Mouse (Mus musculus) limb, embryonic 12.5 days (tissue): ENCODE results near the gene Rbms3. TPM values are rescaled to one million over a fixed set of nuclear protein-coding genes. Genes with fewer than 3 reads are reported as not detected.

Experiments used
- ATAC-seq: fragments of 200-750 bp; cut with Nextera tagmentation; 2 replicates; pipeline ENCODE4 v1.8.0; 2017; ENCODE audit warnings: low read depth, moderate TSS enrichment; ENCODE audit not compliant: insufficient number of reproducible peaks, insufficient read depth, low FRiP score, low TSS enrichment
- H3K27ac ChIP-seq: fragments of 300-500 bp; sonication (generic); 2 replicates; pipeline ENCODE4 v1.5.1; 2016; ENCODE audit warnings: mild to moderate bottlenecking, moderate library complexity
- H3K27me3 ChIP-seq: fragments of 300-500 bp; sonication (generic); 2 replicates; pipeline ENCODE4 v1.6.1; 2016; ENCODE audit warnings: mild to moderate bottlenecking, moderate library complexity
- H3K36me3 ChIP-seq: fragments of 300-500 bp; sonication (generic); 2 replicates; pipeline ENCODE4 v1.6.1; 2016; ENCODE audit warnings: mild to moderate bottlenecking, moderate library complexity
- H3K4me1 ChIP-seq: fragments of 300-500 bp; sonication (generic); replicated peaks from 2 replicates; pipeline ENCODE4 v1.6.1; 2016
- H3K4me2 ChIP-seq: fragments of 300-500 bp; sonication (generic); 2 replicates; pipeline ENCODE4 v1.6.1; 2016; ENCODE audit warnings: mild to moderate bottlenecking, moderate library complexity
- H3K4me3 ChIP-seq: fragments of 300-500 bp; sonication (generic); replicated peaks from 2 replicates; pipeline ENCODE4 v1.5.1; 2016; ENCODE audit warnings: mild to moderate bottlenecking
- H3K9ac ChIP-seq: fragments of 300-500 bp; sonication (generic); replicated peaks from 2 replicates; pipeline ENCODE4 v1.6.1; 2016; ENCODE audit warnings: mild to moderate bottlenecking, moderate library complexity
- H3K9me3 ChIP-seq: fragments of 300-500 bp; sonication (generic); 2 replicates; pipeline ENCODE4 v1.6.1; 2016; ENCODE audit warnings: mild to moderate bottlenecking, moderate library complexity
- WGBS: fragments of 180-500 bp; shearing (Covaris S2); methylation state at CpG from one replicate; pipeline ENCODE4 v1.1.7; 2016; 5-methylcytosine and 5-hydroxymethylcytosine counted together
- polyA plus RNA-seq: library from polyadenylated mRNA; unstranded; fragments of >200 nt; fragmentation: Nextera tagmentation; extraction: Ambion mirVana; gene quantifications from 2 replicates; pipeline ENCODE4 v1.2.1, GENCODE M21; 2016

Gene Rbms3
- polyA plus RNA-seq, 1 experiment from 2014 or later: 74.3 TPM

- Histone ChIP-seq H3K27ac (peak overlapping the region; percentile 50; the same call in 1 of the 2 replicates), H3K9ac (no peak overlapping the region), H3K9me3 (peaks cover 3% of the 10 kb centered on the region; the same call in 1 of the 2 replicates), H3K4me1 (peaks cover 15% of the 10 kb centered on the region), H3K36me3 (no peaks in the 10 kb centered on the region), H3K27me3 (no peaks in the 10 kb centered on the region), H3K4me2 (peak overlapping the region; percentile 9), H3K4me3 (no peak overlapping the region)
- WGBS: 16% methylated on average over 4 of the region's 4 CpGs
- no peak for ATAC-seq
Observed at GRCm38 (mm10) chr9:117318461-117318860, 311.3 kb downstream of the Rbms3 start.

- no peak overlapping the region for H3K27ac ChIP-seq
- no peaks in the 10 kb centered on the region for H3K27me3 ChIP-seq
- no peak overlapping the region for H3K4me3 ChIP-seq
- H3K4me1 ChIP-seq: peaks cover 15% of the 10 kb centered on the region
- 94% methylated on average over 7 of the region's 7 CpGs for WGBS
- ATAC-seq: no peak
- no peak overlapping the region for H3K4me2 ChIP-seq
- no peak overlapping the region for H3K9ac ChIP-seq
- H3K36me3 ChIP-seq: no peaks in the 10 kb centered on the region
- H3K9me3 ChIP-seq: peaks cover 3% of the 10 kb centered on the region; the same call in 1 of the 2 replicates
Observed at GRCm38 (mm10) chr9:117317251-117317650, 312.5 kb downstream of the Rbms3 start.

- 85% methylated on average over 11 of the region's 11 CpGs for WGBS
- H3K9ac ChIP-seq: no peak overlapping the region
- peaks cover 8% of the 10 kb centered on the region for H3K9me3 ChIP-seq
- H3K4me1 ChIP-seq: peaks cover 8% of the 10 kb centered on the region
- no peaks in the 10 kb centered on the region for H3K36me3 ChIP-seq
- H3K27me3 ChIP-seq: no peaks in the 10 kb centered on the region
- H3K4me2 ChIP-seq: no peak overlapping the region
- H3K27ac ChIP-seq: no peak overlapping the region
- no peak for ATAC-seq
- H3K4me3 ChIP-seq: no peak overlapping the region
Observed at GRCm38 (mm10) chr9:117313642-117314041, 316.1 kb downstream of the Rbms3 start.

GRCm38 (mm10) chr9:117309809-117310208 is 319.9 kb downstream of the Rbms3 start:
- ATAC-seq: no peak

GRCm38 (mm10) chr9:117298991-117299390 is 330.7 kb downstream of the Rbms3 start:
- Histone ChIP-seq H3K36me3 (no peaks in the 10 kb centered on the region), H3K4me1 (no peaks in the 10 kb centered on the region), H3K9ac (no peak overlapping the region), H3K4me2 (no peak overlapping the region), H3K9me3 (no peaks in the 10 kb centered on the region), H3K27me3 (no peaks in the 10 kb centered on the region), H3K27ac (no peak overlapping the region), H3K4me3 (no peak overlapping the region)
- 71% methylated on average over 7 of the region's 7 CpGs for WGBS
- no peak for ATAC-seq

More at GRCm38 (mm10) chr9:117309809-117310208, 319.9 kb downstream of the Rbms3 start:
- H3K4me2 ChIP-seq: no peak overlapping the region
- no peak overlapping the region for H3K4me3 ChIP-seq
- H3K4me1 ChIP-seq: no peaks in the 10 kb centered on the region
- H3K9ac ChIP-seq: no peak overlapping the region
- no peaks in the 10 kb centered on the region for H3K27me3 ChIP-seq
- H3K27ac ChIP-seq: no peak overlapping the region
- H3K36me3 ChIP-seq: no peaks in the 10 kb centered on the region
- H3K9me3 ChIP-seq: peaks cover 5% of the 10 kb centered on the region

- Histone ChIP-seq H3K9me3 (no peaks in the 10 kb centered on the region), H3K4me2 (no peak overlapping the region), H3K4me3 (no peak overlapping the region), H3K27me3 (no peaks in the 10 kb centered on the region), H3K4me1 (no peaks in the 10 kb centered on the region), H3K27ac (no peak overlapping the region), H3K9ac (no peak overlapping the region), H3K36me3 (no peaks in the 10 kb centered on the region)
- no peak for ATAC-seq
- WGBS: 59% methylated on average over 15 of the region's 15 CpGs
Observed at GRCm38 (mm10) chr9:117297662-117298531, 331.8 kb downstream of the Rbms3 start.

GRCm38 (mm10) chr9:117291066-117291850 is 338.5 kb downstream of the Rbms3 start:
- Histone ChIP-seq H3K27ac (no peak overlapping the region), H3K4me1 (no peaks in the 10 kb centered on the region), H3K4me3 (no peak overlapping the region), H3K36me3 (no peaks in the 10 kb centered on the region), H3K4me2 (no peak overlapping the region), H3K9me3 (no peaks in the 10 kb centered on the region), H3K27me3 (no peaks in the 10 kb centered on the region), H3K9ac (no peak overlapping the region)
- ATAC-seq: no peak
- WGBS: 82% methylated on average over 15 of the region's 15 CpGs

GRCm38 (mm10) chr9:117274846-117275245 is 354.9 kb downstream of the Rbms3 start:
- H3K9ac ChIP-seq: no peak overlapping the region
- no peak overlapping the region for H3K4me2 ChIP-seq

GRCm38 (mm10) chr9:117259614-117260013 is 370.1 kb downstream of the Rbms3 start:
- Histone ChIP-seq H3K9me3 (no peaks in the 10 kb centered on the region), H3K27ac (no peak overlapping the region), H3K4me1 (peaks cover 14% of the 10 kb centered on the region), H3K27me3 (0 out of 2 replicates have a peak, but pooled peaks cover 5% of the 10 kb centered on the region), H3K4me3 (no peak overlapping the region), H3K36me3 (no peaks in the 10 kb centered on the region), H3K4me2 (no peak overlapping the region), H3K9ac (no peak overlapping the region)
- ATAC-seq: no peak
- 82% methylated on average over 5 of the region's 5 CpGs for WGBS

More at GRCm38 (mm10) chr9:117274846-117275245, 354.9 kb downstream of the Rbms3 start:
- Histone ChIP-seq H3K27me3 (no peaks in the 10 kb centered on the region), H3K27ac (no peak overlapping the region), H3K4me3 (no peak overlapping the region), H3K9me3 (no peaks in the 10 kb centered on the region), H3K36me3 (no peaks in the 10 kb centered on the region), H3K4me1 (no peaks in the 10 kb centered on the region)
- no peak for ATAC-seq
- 80% methylated on average over 12 of the region's 12 CpGs for WGBS

- peak overlapping the region; percentile 14; the same call in 1 of the 2 replicates for H3K9ac ChIP-seq
- H3K27me3 ChIP-seq: no peaks in the 10 kb centered on the region
- H3K4me3 ChIP-seq: peak overlapping the region; percentile 23
- no peak overlapping the region for H3K27ac ChIP-seq
- H3K36me3 ChIP-seq: no peaks in the 10 kb centered on the region
- no peak for ATAC-seq
- WGBS: 40% methylated on average over 11 of the region's 11 CpGs
- peak overlapping the region; percentile 62 for H3K4me2 ChIP-seq
- no peaks in the 10 kb centered on the region for H3K9me3 ChIP-seq
- peaks cover 29% of the 10 kb centered on the region for H3K4me1 ChIP-seq
Observed at GRCm38 (mm10) chr9:117253361-117253760, 376.4 kb downstream of the Rbms3 start.

- Histone ChIP-seq H3K9me3 (no peaks in the 10 kb centered on the region), H3K4me3 (peak overlapping the region; percentile 54), H3K27me3 (no peaks in the 10 kb centered on the region), H3K9ac (peak overlapping the region; percentile 80), H3K4me2 (peak overlapping the region; percentile 62), H3K36me3 (no peaks in the 10 kb centered on the region), H3K4me1 (peaks cover 37% of the 10 kb centered on the region), H3K27ac (peak overlapping the region; percentile 86)
- ATAC-seq: peak; percentile 64; the same call in 1 of the 2 replicates
- WGBS: under 1% methylated on average over 10 of the region's 10 CpGs
Observed at GRCm38 (mm10) chr9:117252411-117252861, 377.3 kb downstream of the Rbms3 start.
